Mouse (Mus musculus) spleen, adult 2 months (tissue): ENCODE data around the gene Mras. TPM values are rescaled to one million over a fixed set of nuclear protein-coding genes. Genes with fewer than 3 reads are reported as not detected.

ENCODE experiments used
- DNase-seq, 2 experiments: peaks; one replicate each; pipeline versions ENCODE4 v3.0.0 to v3.0.0-alpha.2; 2012 to 2021; ENCODE audit warnings: low spot score in 2 of 2, low read depth in 1 of 2
- H3K27ac ChIP-seq: fragments of 200-500 bp; 2 replicates; pipeline ENCODE4 v1.5.1; 2012; ENCODE audit warnings: low read length, inconsistent platforms; ENCODE audit not compliant: insufficient read depth
- H3K27me3 ChIP-seq: fragments of 200-500 bp; 2 replicates; pipeline ENCODE4 v1.6.1; 2012; ENCODE audit warnings: mild to moderate bottlenecking, moderate library complexity, low read length, inconsistent platforms; ENCODE audit not compliant: control insufficient read depth, insufficient read depth
- H3K36me3 ChIP-seq: fragments of 200-500 bp; 2 replicates; pipeline ENCODE4 v1.6.1; 2012; ENCODE audit warnings: mild to moderate bottlenecking, low read length, inconsistent platforms; ENCODE audit not compliant: control insufficient read depth, insufficient read depth
- H3K4me1 ChIP-seq: fragments of 200-500 bp; 2 replicates; pipeline ENCODE4 v1.6.1; 2011; ENCODE audit warnings: inconsistent platforms; ENCODE audit not compliant: control insufficient read depth, insufficient read depth, insufficient read length
- H3K4me3 ChIP-seq: fragments of 200-500 bp; 2 replicates; pipeline ENCODE4 v1.5.1; 2011; ENCODE audit warnings: mild to moderate bottlenecking, inconsistent platforms; ENCODE audit not compliant: insufficient read depth, insufficient read length; ENCODE audit errors: extremely low read depth
- CTCF ChIP-seq: fragments of 200-500 bp; IDR thresholded peaks from 2 replicates; pipeline ENCODE4 v1.5.1; 2011; ENCODE audit warnings: mild to moderate bottlenecking, inconsistent platforms; ENCODE audit not compliant: insufficient read depth, insufficient read length, insufficient replicate concordance; ENCODE audit errors: extremely low read depth
- POLR2A ChIP-seq: fragments of 200-500 bp; IDR thresholded peaks from 2 replicates; pipeline ENCODE4 v1.6.1; 2011; ENCODE audit warnings: low read depth, low read length, inconsistent platforms
- WGBS: fragments of 180-500 bp; shearing (Covaris S2); methylation state at CpG from one replicate; pipeline ENCODE4 v1.1.7; 2018; 5-methylcytosine and 5-hydroxymethylcytosine counted together
- polyA plus RNA-seq: library from polyadenylated mRNA; depleted of rRNA; stranded (reverse); fragments of >200 nt; gene quantifications from 2 replicates; pipeline ENCODE4 v1.2.3, GENCODE M21; 2012

The Mras gene
- polyA plus RNA-seq, 1 experiment = 9.1 TPM

DNA sequence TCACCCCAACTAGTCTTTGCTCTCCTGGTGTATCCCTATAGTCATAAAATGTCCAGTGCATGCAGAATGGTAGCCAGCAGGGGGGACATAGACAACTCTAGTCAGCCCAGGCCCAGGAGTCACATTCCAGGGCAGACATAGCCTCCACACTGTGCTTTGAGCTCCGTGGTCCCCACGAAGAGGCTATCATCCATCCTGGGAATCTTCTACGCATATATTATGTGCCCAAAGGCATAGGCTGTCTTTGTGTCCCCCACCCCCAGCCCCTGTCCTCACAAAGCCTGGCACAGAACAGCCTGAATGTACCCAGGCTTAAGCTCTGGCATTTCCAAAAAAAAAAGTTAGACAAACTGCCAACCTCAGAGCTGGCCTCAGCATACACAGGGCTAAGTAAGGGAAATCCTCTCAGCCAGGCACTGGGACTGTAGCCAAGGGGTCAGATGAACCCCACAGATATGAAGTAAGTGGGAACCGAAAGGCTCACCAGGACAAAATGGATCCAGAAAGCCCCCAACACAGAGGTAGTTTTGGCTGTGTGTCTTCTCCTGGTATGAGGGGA is 19.8 kb downstream of the Mras start:
- Histone ChIP-seq H3K4me3 (no peak overlapping the region), H3K36me3 (no peaks in the 10 kb centered on the region), H3K27me3 (no peaks in the 10 kb centered on the region), H3K4me1 (no peaks in the 10 kb centered on the region), H3K27ac (peak overlapping the region; percentile 8; the same call in 1 of the 2 replicates)
- TF ChIP-seq CTCF (no peak), POLR2A (no peak)
- 80% methylated on average over 4 of the region's 4 CpGs for WGBS
- DNase-seq = no peak

DNA sequence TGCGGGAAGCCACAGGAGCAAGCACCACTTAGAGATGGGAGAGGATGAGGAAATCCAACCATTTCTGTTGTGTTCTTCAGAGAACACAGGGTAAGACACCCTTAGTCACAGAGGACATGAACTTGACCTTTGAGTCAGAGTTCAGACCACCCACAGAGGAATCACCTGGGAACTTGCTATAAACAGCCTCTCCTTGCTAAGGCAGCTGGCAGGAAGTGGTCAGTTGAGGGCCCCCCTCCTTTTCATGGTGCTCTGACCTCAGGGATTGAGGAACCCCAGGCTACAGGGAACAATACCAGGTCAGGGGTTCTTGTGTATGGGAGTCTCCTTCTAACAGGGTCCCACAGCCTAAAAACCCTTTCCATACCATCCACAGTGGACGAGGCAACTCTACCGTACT is 20.4 kb downstream of the Mras start:
- H3K4me3 ChIP-seq = no peak overlapping the region
- DNase-seq = no peak
- no peak overlapping the region for H3K27ac ChIP-seq
- TF ChIP-seq CTCF = no peak
- no peak for TF ChIP-seq POLR2A
- no peaks in the 10 kb centered on the region for H3K4me1 ChIP-seq
- H3K27me3 ChIP-seq = no peaks in the 10 kb centered on the region
- no peaks in the 10 kb centered on the region for H3K36me3 ChIP-seq
- 92% methylated on average over 3 of the region's 3 CpGs for WGBS

DNA sequence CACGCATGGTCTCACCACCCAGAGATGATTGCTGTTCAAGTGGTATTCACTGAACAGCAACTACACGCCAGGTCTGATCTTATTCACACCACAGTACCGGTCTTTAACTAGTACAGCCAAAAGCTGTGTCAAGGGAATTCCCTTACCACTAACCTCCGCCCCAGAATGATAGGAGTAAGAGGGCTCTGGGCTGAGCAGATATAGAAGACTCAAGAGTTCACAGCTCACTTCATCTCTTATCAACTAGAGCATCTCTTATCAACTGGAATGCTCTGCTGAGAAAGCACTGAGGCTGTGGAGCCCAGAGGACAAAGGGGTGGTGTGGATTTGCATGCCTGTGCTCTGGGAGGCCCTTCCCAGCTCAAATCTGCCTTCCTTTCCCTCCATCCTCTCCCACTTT is 25.4 kb downstream of the Mras start:
- no peak overlapping the region for H3K27ac ChIP-seq
- DNase-seq = no peak
- TF ChIP-seq POLR2A (no peak), CTCF (no peak)

DNA sequence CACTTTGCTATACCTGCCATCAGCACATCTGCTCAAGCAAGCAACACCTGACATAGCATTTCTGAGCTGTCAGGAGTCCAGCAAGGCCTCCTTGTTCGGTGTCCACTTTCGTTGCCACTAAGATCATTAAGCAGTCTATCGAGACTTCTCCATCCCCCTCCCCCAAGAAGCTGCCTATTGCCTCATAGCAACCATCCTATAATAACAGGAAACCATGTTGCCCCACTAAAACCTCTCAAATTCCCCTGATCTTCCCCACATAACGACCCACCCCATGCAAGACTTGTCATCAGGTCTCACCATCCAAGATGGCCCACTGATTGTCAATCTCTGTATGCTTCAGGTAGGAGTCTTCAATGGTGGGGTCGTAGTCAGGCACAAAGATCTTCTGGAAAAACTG is 26.1 kb downstream of the Mras start:
- Histone ChIP-seq H3K4me3 (no peak overlapping the region), H3K27me3 (no peaks in the 10 kb centered on the region)
- 79% methylated on average over 5 of the region's 5 CpGs for WGBS

More for the DNA sequence above, 25.4 kb downstream of the Mras start:
- Histone ChIP-seq H3K36me3 (no peaks in the 10 kb centered on the region), H3K4me3 (no peak overlapping the region), H3K4me1 (no peaks in the 10 kb centered on the region), H3K27me3 (no peaks in the 10 kb centered on the region)
- WGBS = 81% methylated on average over 4 of the region's 4 CpGs

DNA sequence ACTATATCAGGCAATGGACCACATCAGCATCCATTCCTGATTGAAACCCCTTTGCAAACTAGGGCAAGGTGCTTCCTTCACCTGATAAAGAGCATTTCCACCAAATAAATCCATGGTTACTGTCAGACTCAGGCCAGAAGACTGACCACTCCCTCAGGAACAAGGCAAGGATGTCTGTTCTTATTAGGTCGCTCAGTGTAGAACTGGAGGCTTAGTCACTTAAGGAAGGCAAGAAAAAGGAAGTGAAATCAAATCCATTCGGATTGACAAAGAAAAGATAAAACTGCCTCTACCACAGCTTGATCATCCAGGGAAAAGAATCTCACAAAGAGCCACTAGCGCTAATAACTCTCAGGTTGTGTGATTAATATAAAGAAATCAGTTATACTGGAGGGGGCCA is 27.9 kb downstream of the Mras start:
- Histone ChIP-seq H3K4me1 (no peaks in the 10 kb centered on the region), H3K36me3 (no peaks in the 10 kb centered on the region), H3K4me3 (no peak overlapping the region), H3K27me3 (no peaks in the 10 kb centered on the region), H3K27ac (no peak overlapping the region)
- no peak for TF ChIP-seq CTCF
- no peak for TF ChIP-seq POLR2A
- WGBS = 68% methylated on average over 3 of the region's 3 CpGs
- no peak for DNase-seq

More for the DNA sequence above, 26.1 kb downstream of the Mras start:
- no peak overlapping the region for H3K27ac ChIP-seq
- DNase-seq = no peak
- no peaks in the 10 kb centered on the region for H3K36me3 ChIP-seq
- H3K4me1 ChIP-seq = no peaks in the 10 kb centered on the region
- TF ChIP-seq POLR2A (no peak), CTCF (no peak)

GRCm38 (mm10) chr9:99401288-99401974 is 35.8 kb downstream of the Mras start:
- TF ChIP-seq POLR2A = no peak
- TF ChIP-seq CTCF = no peak
- no peak for DNase-seq
- Histone ChIP-seq H3K36me3 (no peaks in the 10 kb centered on the region), H3K4me1 (no peaks in the 10 kb centered on the region), H3K27me3 (no peaks in the 10 kb centered on the region), H3K27ac (no peak overlapping the region), H3K4me3 (no peak overlapping the region)
- 82% methylated on average over 9 of the region's 9 CpGs for WGBS

DNA sequence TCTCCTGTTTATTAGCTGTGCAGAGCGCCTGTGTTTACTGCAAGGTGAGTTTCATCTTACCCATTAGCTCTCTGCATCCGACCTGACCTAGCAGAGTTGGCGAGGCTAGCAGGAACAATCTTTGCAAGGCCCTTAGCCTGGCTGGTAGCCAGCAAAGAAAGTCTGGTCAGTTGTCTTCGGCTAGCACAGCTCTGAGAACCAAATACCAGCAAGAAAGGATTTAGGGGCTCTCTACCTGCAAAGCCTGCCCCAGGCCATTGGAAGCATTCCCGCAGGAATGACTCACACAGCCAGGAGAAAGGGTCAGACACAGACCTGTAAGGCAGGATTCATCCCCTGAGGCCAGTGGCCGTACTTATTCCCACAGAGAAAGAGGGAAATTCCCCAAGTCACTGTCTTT is 36.4 kb downstream of the Mras start:
- Histone ChIP-seq H3K4me3 (no peak overlapping the region), H3K27me3 (no peaks in the 10 kb centered on the region), H3K36me3 (no peaks in the 10 kb centered on the region), H3K4me1 (no peaks in the 10 kb centered on the region), H3K27ac (no peak overlapping the region)
- WGBS = 81% methylated on average over 6 of the region's 6 CpGs
- no peak for DNase-seq
- TF ChIP-seq CTCF (no peak), POLR2A (no peak)
